Mouse (Mus musculus): ENCODE measurements around the gene Wwc1. TPM values are rescaled to one million over a fixed set of nuclear protein-coding genes. Genes with fewer than 3 reads are reported as not detected.

Wwc1 gene
- polyA plus RNA-seq, 1 experiment, result 28.5 TPM

GRCm38 (mm10) chr11:35979266-35979732 lies 1.0 kb downstream of the Wwc1 start:
- TF ChIP-seq CTCF (IDR thresholded peaks at IDR 0.05; ENCODE audit: borderline replicate concordance, insufficient read depth, low read depth, low read length) (no peak), POLR2A (IDR thresholded peaks at IDR 0.05; ENCODE audit: borderline replicate concordance, insufficient read depth, low read length) (no peak)
- WGBS, result 5% methylated on average over 12 of the region's 12 CpGs
- Histone ChIP-seq H3K27me3 (ENCODE audit: control insufficient read depth, insufficient read depth, low read length) (no peaks in the 10 kb centered on the region), H3K4me1 (ENCODE audit: control insufficient read depth, insufficient read depth, low read length) (peaks cover 4% of the 10 kb centered on the region; the same call in 1 of the 2 replicates), H3K4me3 (replicated peaks; ENCODE audit: insufficient read depth, low read depth, low read length) (peak overlapping the region; percentile 36), H3K27ac (ENCODE audit: insufficient read depth, low read length) (no peak overlapping the region)
- peak in 1 of 2 experiments; percentile 9 for DNase-seq

GRCm38 (mm10) chr11:35977796-35978195 lies 2.5 kb downstream of the Wwc1 start:
- no peak for DNase-seq
- peaks cover 4% of the 10 kb centered on the region; the same call in 1 of the 2 replicates for H3K4me1 ChIP-seq (ENCODE audit: control insufficient read depth, insufficient read depth, low read length)
- TF ChIP-seq POLR2A (IDR thresholded peaks at IDR 0.05; ENCODE audit: borderline replicate concordance, insufficient read depth, low read length), result no peak
- no peak for TF ChIP-seq CTCF (IDR thresholded peaks at IDR 0.05; ENCODE audit: borderline replicate concordance, insufficient read depth, low read depth, low read length)
- no peak overlapping the region for H3K27ac ChIP-seq (ENCODE audit: insufficient read depth, low read length)
- no peaks in the 10 kb centered on the region for H3K27me3 ChIP-seq (ENCODE audit: control insufficient read depth, insufficient read depth, low read length)
- no peak overlapping the region for H3K4me3 ChIP-seq (replicated peaks; ENCODE audit: insufficient read depth, low read depth, low read length)
- WGBS, result 78% methylated on average over 3 of the region's 3 CpGs

GRCm38 (mm10) chr11:35977096-35977495 lies 3.2 kb downstream of the Wwc1 start:
- Histone ChIP-seq H3K4me1 (ENCODE audit: control insufficient read depth, insufficient read depth, low read length) (peaks cover 4% of the 10 kb centered on the region; the same call in 1 of the 2 replicates), H3K27ac (ENCODE audit: insufficient read depth, low read length) (no peak overlapping the region), H3K4me3 (replicated peaks; ENCODE audit: insufficient read depth, low read depth, low read length) (no peak overlapping the region), H3K27me3 (ENCODE audit: control insufficient read depth, insufficient read depth, low read length) (no peaks in the 10 kb centered on the region)
- 70% methylated on average over 6 of the region's 6 CpGs for WGBS
- no peak for DNase-seq
- no peak for TF ChIP-seq POLR2A (IDR thresholded peaks at IDR 0.05; ENCODE audit: borderline replicate concordance, insufficient read depth, low read length)
- no peak for TF ChIP-seq CTCF (IDR thresholded peaks at IDR 0.05; ENCODE audit: borderline replicate concordance, insufficient read depth, low read depth, low read length)

- 47% methylated on average over 6 of the region's 6 CpGs for WGBS
- Histone ChIP-seq H3K4me3 (replicated peaks; ENCODE audit: insufficient read depth, low read depth, low read length) (no peak overlapping the region), H3K27me3 (ENCODE audit: control insufficient read depth, insufficient read depth, low read length) (no peaks in the 10 kb centered on the region), H3K27ac (ENCODE audit: insufficient read depth, low read length) (no peak overlapping the region), H3K4me1 (ENCODE audit: control insufficient read depth, insufficient read depth, low read length) (peaks cover 4% of the 10 kb centered on the region; the same call in 1 of the 2 replicates)
- TF ChIP-seq POLR2A (IDR thresholded peaks at IDR 0.05; ENCODE audit: borderline replicate concordance, insufficient read depth, low read length) (no peak), CTCF (IDR thresholded peaks at IDR 0.05; ENCODE audit: borderline replicate concordance, insufficient read depth, low read depth, low read length) (no peak)
- DNase-seq, result peak in 1 of 2 experiments; percentile 40
Measured at GRCm38 (mm10) chr11:35976482-35976881, 3.8 kb downstream of the Wwc1 start.

- DNase-seq, result no peak
- WGBS, result 73% methylated on average over 6 of the region's 6 CpGs
- H3K27me3 ChIP-seq (ENCODE audit: control insufficient read depth, insufficient read depth, low read length), result no peaks in the 10 kb centered on the region
- TF ChIP-seq POLR2A (IDR thresholded peaks at IDR 0.05; ENCODE audit: borderline replicate concordance, insufficient read depth, low read length), result no peak
- no peak for TF ChIP-seq CTCF (IDR thresholded peaks at IDR 0.05; ENCODE audit: borderline replicate concordance, insufficient read depth, low read depth, low read length)
- no peak overlapping the region for H3K27ac ChIP-seq (ENCODE audit: insufficient read depth, low read length)
- peaks cover 4% of the 10 kb centered on the region; the same call in 1 of the 2 replicates for H3K4me1 ChIP-seq (ENCODE audit: control insufficient read depth, insufficient read depth, low read length)
- H3K4me3 ChIP-seq (replicated peaks; ENCODE audit: insufficient read depth, low read depth, low read length), result no peak overlapping the region
Measured at GRCm38 (mm10) chr11:35974632-35975450, 5.5 kb downstream of the Wwc1 start.

- 50% methylated on average over 7 of the region's 7 CpGs for WGBS
- Histone ChIP-seq H3K27me3 (ENCODE audit: control insufficient read depth, insufficient read depth, low read length) (no peaks in the 10 kb centered on the region), H3K4me1 (ENCODE audit: control insufficient read depth, insufficient read depth, low read length) (no peaks in the 10 kb centered on the region), H3K4me3 (replicated peaks; ENCODE audit: insufficient read depth, low read depth, low read length) (no peak overlapping the region), H3K27ac (ENCODE audit: insufficient read depth, low read length) (no peak overlapping the region)
- TF ChIP-seq CTCF (IDR thresholded peaks at IDR 0.05; ENCODE audit: borderline replicate concordance, insufficient read depth, low read depth, low read length), result no peak
- TF ChIP-seq POLR2A (IDR thresholded peaks at IDR 0.05; ENCODE audit: borderline replicate concordance, insufficient read depth, low read length), result no peak
- no peak for DNase-seq
Measured at GRCm38 (mm10) chr11:35973135-35973534, 7.2 kb downstream of the Wwc1 start.

GRCm38 (mm10) chr11:35972270-35972931 lies 7.9 kb downstream of the Wwc1 start:
- no peak for TF ChIP-seq CTCF (IDR thresholded peaks at IDR 0.05; ENCODE audit: borderline replicate concordance, insufficient read depth, low read depth, low read length)
- TF ChIP-seq POLR2A (IDR thresholded peaks at IDR 0.05; ENCODE audit: borderline replicate concordance, insufficient read depth, low read length), result no peak
- Histone ChIP-seq H3K4me3 (replicated peaks; ENCODE audit: insufficient read depth, low read depth, low read length) (no peak overlapping the region), H3K27me3 (ENCODE audit: control insufficient read depth, insufficient read depth, low read length) (no peaks in the 10 kb centered on the region), H3K4me1 (ENCODE audit: control insufficient read depth, insufficient read depth, low read length) (no peaks in the 10 kb centered on the region), H3K27ac (ENCODE audit: insufficient read depth, low read length) (no peak overlapping the region)
- DNase-seq, result no peak
- 13% methylated on average over 6 of the region's 6 CpGs for WGBS

All from cerebellum, adult 2 months (tissue).